Mouse (Mus musculus) cortical plate, adult 2 months (tissue): ENCODE data around the gene Mark3. TPM values are rescaled to one million over a fixed set of nuclear protein-coding genes. Genes with fewer than 3 reads are reported as not detected.

ENCODE experiments used
- H3K27ac ChIP-seq: fragments of 200-500 bp; 2 replicates; pipeline ENCODE4 v1.5.1; 2012; ENCODE audit warnings: low read length, control low read depth, inconsistent platforms; ENCODE audit not compliant: insufficient read depth
- H3K4me1 ChIP-seq: fragments of 200-500 bp; 2 replicates; pipeline ENCODE4 v1.6.1; 2011; ENCODE audit warnings: low read length; ENCODE audit not compliant: control insufficient read depth, insufficient read depth
- H3K4me3 ChIP-seq: fragments of 200-500 bp; 2 replicates; pipeline ENCODE4 v1.5.1; 2011; ENCODE audit warnings: mild to moderate bottlenecking, low read length, control low read depth; ENCODE audit not compliant: insufficient read depth
- CTCF ChIP-seq: fragments of 200-500 bp; IDR thresholded peaks from 2 replicates; pipeline ENCODE4 v1.5.1; 2011; ENCODE audit warnings: mild to moderate bottlenecking, control low read depth, low read length; ENCODE audit not compliant: insufficient read depth; ENCODE audit errors: extremely low read depth
- POLR2A ChIP-seq: fragments of 200-500 bp; IDR thresholded peaks from 2 replicates; pipeline ENCODE4 v1.6.1; 2011; ENCODE audit warnings: mild to moderate bottlenecking, low read length, control low read depth; ENCODE audit not compliant: insufficient read depth; ENCODE audit errors: extremely low read depth
- polyA plus RNA-seq: library from polyadenylated mRNA; depleted of rRNA; stranded (reverse); fragments of >200 nt; gene quantifications from 2 replicates; pipeline ENCODE4 v1.2.3, GENCODE M21; 2012

Mark3 gene
- polyA plus RNA-seq, 1 experiment = 76.5 TPM

- Histone ChIP-seq H3K4me3 (no peak overlapping the region), H3K27ac (no peak overlapping the region), H3K4me1 (no peaks in the 10 kb centered on the region; the same call in 1 of the 2 replicates)
- TF ChIP-seq CTCF (no peak), POLR2A (no peak)
These were observed 29.5 kb downstream of the Mark3 start for GRCm38 (mm10) chr12:111603871-111604270.

- Histone ChIP-seq H3K4me3 (no peak overlapping the region), H3K4me1 (no peaks in the 10 kb centered on the region; the same call in 1 of the 2 replicates), H3K27ac (no peak overlapping the region)
- TF ChIP-seq POLR2A = no peak
- no peak for TF ChIP-seq CTCF
These were observed 31.3 kb downstream of the Mark3 start for GRCm38 (mm10) chr12:111605619-111606018.

- Histone ChIP-seq H3K4me3 (no peak overlapping the region), H3K4me1 (peaks cover 2% of the 10 kb centered on the region; the same call in 1 of the 2 replicates), H3K27ac (no peak overlapping the region)
- TF ChIP-seq POLR2A = no peak
- no peak for TF ChIP-seq CTCF
These were observed 33.7 kb downstream of the Mark3 start for GRCm38 (mm10) chr12:111608015-111608414.

- Histone ChIP-seq H3K27ac (no peak overlapping the region), H3K4me3 (no peak overlapping the region), H3K4me1 (peaks cover 2% of the 10 kb centered on the region; the same call in 1 of the 2 replicates)
- TF ChIP-seq CTCF (no peak), POLR2A (no peak)
These were observed 40.3 kb downstream of the Mark3 start for GRCm38 (mm10) chr12:111614475-111615141.

GRCm38 (mm10) chr12:111618266-111618665 lies 43.9 kb downstream of the Mark3 start:
- H3K27ac ChIP-seq = no peak overlapping the region
- no peak overlapping the region for H3K4me3 ChIP-seq
- TF ChIP-seq CTCF = no peak
- TF ChIP-seq POLR2A = no peak
- H3K4me1 ChIP-seq = no peaks in the 10 kb centered on the region

GRCm38 (mm10) chr12:111648061-111648645 lies 73.8 kb downstream of the Mark3 start:
- peak; percentile 76 for TF ChIP-seq CTCF
- no peak for TF ChIP-seq POLR2A
- Histone ChIP-seq H3K27ac (no peak overlapping the region), H3K4me3 (no peak overlapping the region), H3K4me1 (peaks cover 4% of the 10 kb centered on the region)

GRCm38 (mm10) chr12:111652953-111653352 lies 78.6 kb downstream of the Mark3 start:
- H3K4me1 ChIP-seq = peaks cover 7% of the 10 kb centered on the region
- no peak for TF ChIP-seq CTCF
- TF ChIP-seq POLR2A = no peak
- no peak overlapping the region for H3K4me3 ChIP-seq
- no peak overlapping the region; the same call in 1 of the 2 replicates for H3K27ac ChIP-seq

GRCm38 (mm10) chr12:111653434-111653833 lies 79.1 kb downstream of the Mark3 start:
- Histone ChIP-seq H3K27ac (no peak overlapping the region), H3K4me3 (no peak overlapping the region), H3K4me1 (peaks cover 7% of the 10 kb centered on the region)
- TF ChIP-seq POLR2A = no peak
- peak; percentile 90 for TF ChIP-seq CTCF

- H3K4me3 ChIP-seq = no peak overlapping the region
- no peak overlapping the region for H3K27ac ChIP-seq
- TF ChIP-seq POLR2A (no peak), CTCF (no peak)
- peaks cover 7% of the 10 kb centered on the region for H3K4me1 ChIP-seq
These were observed 81.4 kb downstream of the Mark3 start for GRCm38 (mm10) chr12:111655695-111656094.

GRCm38 (mm10) chr12:111659331-111659730 lies 85.0 kb downstream of the Mark3 start:
- peaks cover 4% of the 10 kb centered on the region; the same call in 1 of the 2 replicates for H3K4me1 ChIP-seq
- no peak overlapping the region for H3K4me3 ChIP-seq
- H3K27ac ChIP-seq = no peak overlapping the region
- TF ChIP-seq POLR2A = no peak
- no peak for TF ChIP-seq CTCF
